12 mouse cellular contexts compared by ENCODE assay signal in the genomic region with DNA sequence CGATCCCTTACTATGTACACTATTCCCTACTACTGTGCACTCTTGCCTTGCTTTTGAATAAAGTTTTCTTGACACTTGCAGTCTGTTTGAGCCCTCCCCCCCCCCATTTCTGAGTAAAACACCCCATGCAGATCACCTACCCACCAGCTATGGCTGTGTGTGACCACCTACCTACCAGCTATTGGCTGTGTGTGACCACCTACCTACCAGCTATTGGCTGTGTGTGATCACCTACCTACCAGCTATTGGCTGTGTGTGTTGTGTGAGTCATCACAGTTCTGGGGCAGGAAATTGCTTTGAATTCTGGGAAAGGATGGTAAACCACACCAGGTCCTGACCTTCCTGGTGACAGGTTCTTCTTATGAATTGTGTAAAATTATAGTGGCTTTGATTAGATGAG.
"Had no signal": no experiment of that assay in that cellular context is flagged by ENCODE, and none has a peak within 500 bp of the region (broad histone marks: within the 10 kb centered on the region; RNA-seq: fewer than 3 reads in every experiment).

No protein-coding gene starts in this region.

- H3K9me3 ChIP-seq: limb, embryonic 15.5 days; liver, embryonic 12.5 days; neural tube, embryonic 13.5 days had no signal

- H3K27ac ChIP-seq: left cerebral cortex, adult 2 months; limb, embryonic 15.5 days; liver, embryonic 12.5 days; neural tube, embryonic 13.5 days had no signal

- ATAC-seq: liver, embryonic 12.5 days; midbrain, embryonic 16.5 days had no signal

- H3K4me3 ChIP-seq: left cerebral cortex, adult 2 months; limb, embryonic 15.5 days; liver, embryonic 12.5 days; neural tube, embryonic 13.5 days had no signal

- H3K27me3 ChIP-seq: limb, embryonic 15.5 days; neural tube, embryonic 13.5 days had no signal

- H3K36me3 ChIP-seq: limb, embryonic 15.5 days; liver, embryonic 12.5 days; neural tube, embryonic 13.5 days had no signal

- H3K9ac ChIP-seq: limb, embryonic 15.5 days; liver, embryonic 12.5 days; lung, embryonic 14.5 days; neural tube, embryonic 13.5 days had no signal

- DNase-seq: kidney, adult 8-10 months; kidney, postnatal 25 days; lung, embryonic 14.5 days; lung, postnatal 10 days; lung, postnatal 4 days; right cerebral cortex, postnatal 25 days had no signal

- H3K4me2 ChIP-seq: limb, embryonic 15.5 days; liver, embryonic 12.5 days; lung, embryonic 14.5 days; midbrain, embryonic 11.5 days; neural tube, embryonic 13.5 days had no signal
